Mouse (Mus musculus): ENCODE results near the gene Ebf4. TPM values are rescaled to one million over a fixed set of nuclear protein-coding genes. Genes with fewer than 3 reads are reported as not detected.

Ebf4 gene
- 6.0 TPM for polyA plus RNA-seq (2015; fragmentation: Illumina TruSeq; extraction: RNeasy Lipid Tissue Mini Kit (QIAGEN cat#74804); ENCODE audit: low read depth, low replicate concordance)

DNA sequence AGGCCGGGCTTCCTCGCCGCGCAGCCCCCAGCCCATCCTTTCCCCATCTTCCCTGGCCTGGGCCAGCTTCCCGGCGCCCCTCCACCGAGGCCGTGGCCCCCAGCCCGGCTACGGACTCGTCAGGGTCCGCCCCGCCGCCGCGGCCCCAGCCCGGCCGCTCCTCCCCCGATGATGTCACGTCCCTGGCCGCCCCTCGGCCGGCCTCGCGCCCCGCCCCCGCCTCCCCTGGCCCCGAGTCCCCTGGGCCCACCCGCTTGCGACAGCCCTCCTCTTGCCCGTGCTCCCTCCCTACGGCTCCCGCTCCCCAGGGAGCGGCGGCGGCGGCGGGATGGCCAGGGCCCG is at the start of gene Ebf4:
Gene Ebf4, plus strand, starts transcription at position 234 of the 342 bp plus-strand sequence.

GRCm38 (mm10) chr2:130274149-130274861 is 20.7 kb upstream of the Ebf4 start, which contains the start of gene Nop56:
Nop56 (plus strand) TSS chr2:130274430.

DNA sequence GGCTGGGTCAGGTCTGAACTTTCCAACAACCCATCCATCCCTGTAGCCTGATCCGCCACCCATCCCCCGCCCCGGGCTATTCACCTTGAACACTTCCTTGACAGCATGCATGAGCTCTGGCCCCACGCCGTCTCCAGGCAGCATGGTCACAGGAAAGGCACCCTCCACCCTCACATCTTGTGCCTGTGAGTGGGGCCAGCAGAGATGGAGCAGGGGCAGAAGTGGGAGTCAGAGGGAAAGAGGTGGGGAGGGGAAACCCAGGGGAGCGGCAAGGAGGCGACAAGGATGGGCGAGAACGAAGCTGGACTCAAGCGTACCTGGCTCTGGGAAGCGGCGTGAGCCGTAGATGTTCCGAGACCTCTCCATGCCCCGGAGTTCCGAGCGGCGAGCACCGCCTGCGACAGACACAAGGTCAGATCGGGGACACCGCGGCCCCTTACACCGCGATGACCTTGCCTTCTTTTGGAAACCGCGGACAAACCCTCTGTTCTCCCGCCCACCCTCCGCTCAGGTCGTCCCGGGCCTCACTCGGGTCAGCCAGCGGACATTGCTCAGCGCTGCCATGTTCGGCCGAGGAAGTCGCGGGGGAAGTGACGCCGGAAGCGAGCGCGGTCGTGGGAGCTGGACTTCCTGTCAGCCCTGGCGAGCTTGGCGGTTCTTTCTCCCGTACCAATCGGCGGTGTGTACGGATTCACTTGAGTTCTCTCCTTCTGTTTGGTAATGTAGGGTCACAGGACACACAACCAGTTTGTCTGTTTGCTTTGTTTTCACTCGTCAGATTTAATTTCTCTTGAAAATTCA is 10.9 kb upstream of the Ebf4 start, which contains the start of gene Idh3b:
Gene Idh3b, minus strand, starts transcription at position 694 of the 801 bp plus-strand sequence.

DNA sequence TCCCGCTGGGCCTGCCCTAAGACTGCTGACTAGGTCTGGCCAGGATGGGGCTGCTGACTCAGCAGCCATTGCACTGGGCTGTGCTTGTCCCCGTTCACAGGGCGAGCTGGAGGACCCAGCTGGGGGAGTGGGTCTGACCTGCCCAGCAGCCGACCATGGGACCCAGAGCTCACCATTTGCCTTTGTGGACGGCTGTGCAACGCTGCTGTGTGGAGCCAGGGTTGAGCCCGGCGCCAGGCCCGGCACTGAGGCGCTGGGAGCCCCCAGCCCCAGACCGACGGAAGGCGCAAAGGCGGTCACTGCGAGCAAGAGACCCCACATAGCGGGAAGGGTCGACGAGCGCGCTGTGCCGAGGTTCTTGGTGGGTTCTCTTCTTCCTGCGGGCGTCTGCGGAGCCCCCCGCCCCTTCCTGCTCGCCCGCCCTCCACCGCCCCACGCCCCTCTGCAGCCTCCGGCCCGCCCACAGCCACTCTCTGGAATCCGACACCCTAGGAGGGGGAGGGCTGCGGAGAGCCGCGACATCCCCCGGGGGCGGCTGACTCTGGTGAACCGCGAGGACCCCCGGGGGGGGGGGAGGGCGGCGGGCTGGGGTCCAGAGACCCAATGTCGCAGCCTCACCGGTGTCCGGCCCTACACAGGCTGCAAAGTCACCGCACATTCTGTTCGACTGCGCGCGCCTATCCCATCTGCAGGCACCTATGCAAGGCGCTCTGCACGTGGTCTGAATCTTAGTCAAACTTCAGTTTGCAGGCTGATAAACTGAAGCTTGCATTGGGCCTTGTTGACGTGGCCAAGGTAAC is 102.4 kb downstream of the Ebf4 start, which contains the start of gene Cpxm1:
Gene Cpxm1, minus strand, starts transcription at position 389 of the 800 bp plus-strand sequence.

DNA sequence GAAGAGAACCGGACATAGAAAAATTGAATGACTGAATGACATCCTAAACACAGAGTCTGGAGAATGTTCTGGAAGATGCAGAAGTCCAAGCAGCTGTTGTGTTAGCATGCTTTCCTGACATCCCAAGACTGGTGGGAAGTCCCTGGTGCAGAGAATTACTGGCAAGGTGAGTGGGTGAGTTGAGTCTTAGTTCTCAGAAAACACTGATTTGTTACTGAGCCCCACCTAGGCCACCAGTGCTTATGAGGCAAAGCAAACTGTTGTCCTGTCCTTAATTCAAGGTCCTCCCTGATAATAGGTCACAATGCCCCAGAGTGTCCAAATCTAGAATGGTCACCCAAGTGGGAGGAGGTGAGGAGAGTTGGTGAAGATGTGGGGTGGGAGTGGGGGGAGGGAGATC is 110.0 kb downstream of the Ebf4 start, which contains the start of the genes Gm28372 and 1700020A23Rik:
Gene Gm28372, plus strand, starts transcription at position 301 of the 400 bp plus-strand sequence.
Gene 1700020A23Rik, plus strand, starts transcription at position 321 of the 400 bp plus-strand sequence.

GRCm38 (mm10) chr2:130406178-130406577 is 111.2 kb downstream of the Ebf4 start, which contains the start of gene Tmem239:
Tmem239 (plus strand) TSS chr2:130406478.

Other genes starting within 250 kb of the Ebf4 start
- 0.13 TPM for gene Tgm6, start 182.8 kb upstream of the Ebf4 start, polyA plus RNA-seq (2015; fragmentation: Illumina TruSeq; extraction: RNeasy Lipid Tissue Mini Kit (QIAGEN cat#74804); ENCODE audit: low read depth, low replicate concordance)
- 149 TPM for gene Snrpb, start 115.8 kb upstream of the Ebf4 start, polyA plus RNA-seq (2015; fragmentation: Illumina TruSeq; extraction: RNeasy Lipid Tissue Mini Kit (QIAGEN cat#74804); ENCODE audit: low read depth, low replicate concordance)
- not detected for gene Tmc2, start 100.0 kb upstream of the Ebf4 start, polyA plus RNA-seq (2015; fragmentation: Illumina TruSeq; extraction: RNeasy Lipid Tissue Mini Kit (QIAGEN cat#74804); ENCODE audit: low read depth, low replicate concordance)
- gene Nop56, start 20.7 kb upstream of the Ebf4 start, polyA plus RNA-seq (2015; fragmentation: Illumina TruSeq; extraction: RNeasy Lipid Tissue Mini Kit (QIAGEN cat#74804); ENCODE audit: low read depth, low replicate concordance), result 130 TPM
- 376 TPM for gene Idh3b, start 10.6 kb upstream of the Ebf4 start, polyA plus RNA-seq (2015; fragmentation: Illumina TruSeq; extraction: RNeasy Lipid Tissue Mini Kit (QIAGEN cat#74804); ENCODE audit: low read depth, low replicate concordance)
- 4.3 TPM for gene Cpxm1, start 102.4 kb downstream of the Ebf4 start, polyA plus RNA-seq (2015; fragmentation: Illumina TruSeq; extraction: RNeasy Lipid Tissue Mini Kit (QIAGEN cat#74804); ENCODE audit: low read depth, low replicate concordance)
- not detected for gene Gm28372, start 110.1 kb downstream of the Ebf4 start, polyA plus RNA-seq (2015; fragmentation: Illumina TruSeq; extraction: RNeasy Lipid Tissue Mini Kit (QIAGEN cat#74804); ENCODE audit: low read depth, low replicate concordance)
- not detected for gene 1700020A23Rik, start 110.1 kb downstream of the Ebf4 start, polyA plus RNA-seq (2015; fragmentation: Illumina TruSeq; extraction: RNeasy Lipid Tissue Mini Kit (QIAGEN cat#74804); ENCODE audit: low read depth, low replicate concordance)
- gene Tmem239, start 111.3 kb downstream of the Ebf4 start, polyA plus RNA-seq (2015; fragmentation: Illumina TruSeq; extraction: RNeasy Lipid Tissue Mini Kit (QIAGEN cat#74804); ENCODE audit: low read depth, low replicate concordance), result not detected
- 89.7 TPM for gene Vps16, start 129.2 kb downstream of the Ebf4 start, polyA plus RNA-seq (2015; fragmentation: Illumina TruSeq; extraction: RNeasy Lipid Tissue Mini Kit (QIAGEN cat#74804); ENCODE audit: low read depth, low replicate concordance)
- gene Pced1a, start 129.5 kb downstream of the Ebf4 start, polyA plus RNA-seq (2015; fragmentation: Illumina TruSeq; extraction: RNeasy Lipid Tissue Mini Kit (QIAGEN cat#74804); ENCODE audit: low read depth, low replicate concordance), result 20.9 TPM
- gene Ptpra, start 155.1 kb downstream of the Ebf4 start, polyA plus RNA-seq (2015; fragmentation: Illumina TruSeq; extraction: RNeasy Lipid Tissue Mini Kit (QIAGEN cat#74804); ENCODE audit: low read depth, low replicate concordance), result 167 TPM

Measured in brain, adult 10 weeks (tissue).